Mouse (Mus musculus): ENCODE measurements around the gene Adcy2. TPM values are rescaled to one million over a fixed set of nuclear protein-coding genes. Genes with fewer than 3 reads are reported as not detected.

Gene Adcy2
- total RNA-seq, 2 experiments from 2014 or later, result 2.0 to 3.7 TPM

DNA sequence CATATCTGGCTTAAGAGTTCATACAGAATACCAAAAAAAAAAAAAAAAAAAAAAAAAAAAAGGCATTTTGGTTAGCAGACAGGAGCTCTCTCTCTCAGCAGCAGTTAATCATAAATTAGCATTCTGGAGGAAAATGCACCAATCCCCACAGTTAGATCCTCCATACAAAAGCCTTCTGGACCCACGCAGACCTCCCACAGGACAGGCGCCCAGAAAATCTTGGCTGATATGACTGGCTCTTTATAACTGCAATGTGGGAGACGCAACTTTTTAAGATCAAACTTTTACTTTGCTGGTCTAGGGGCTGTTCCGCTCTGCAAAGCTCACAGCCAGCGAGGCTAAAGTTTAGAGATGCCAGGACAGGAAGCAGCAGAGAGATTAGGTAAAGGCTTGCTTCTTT, 37.8 kb downstream of the Adcy2 start:
- no peak for DNase-seq

DNA sequence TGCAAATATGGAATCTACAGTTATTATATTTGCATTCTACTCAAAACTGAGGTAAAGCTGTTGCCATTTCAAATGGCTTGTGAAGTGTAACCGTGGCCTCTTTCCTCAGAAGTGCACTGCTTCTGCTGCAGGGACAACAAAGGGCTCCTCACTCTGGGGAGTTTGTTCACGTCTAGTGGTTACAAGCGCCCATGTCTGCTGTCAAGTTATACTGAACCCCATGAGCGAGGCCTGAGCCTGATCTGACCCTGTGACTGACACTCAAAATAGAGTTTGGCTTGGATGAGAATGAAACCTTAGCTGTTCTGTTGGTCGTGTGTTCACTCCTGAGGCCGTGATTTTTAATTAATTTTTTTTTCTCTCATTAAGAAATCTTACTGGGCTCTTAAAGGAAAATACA, 38.8 kb downstream of the Adcy2 start:
- DNase-seq, result no peak

DNA sequence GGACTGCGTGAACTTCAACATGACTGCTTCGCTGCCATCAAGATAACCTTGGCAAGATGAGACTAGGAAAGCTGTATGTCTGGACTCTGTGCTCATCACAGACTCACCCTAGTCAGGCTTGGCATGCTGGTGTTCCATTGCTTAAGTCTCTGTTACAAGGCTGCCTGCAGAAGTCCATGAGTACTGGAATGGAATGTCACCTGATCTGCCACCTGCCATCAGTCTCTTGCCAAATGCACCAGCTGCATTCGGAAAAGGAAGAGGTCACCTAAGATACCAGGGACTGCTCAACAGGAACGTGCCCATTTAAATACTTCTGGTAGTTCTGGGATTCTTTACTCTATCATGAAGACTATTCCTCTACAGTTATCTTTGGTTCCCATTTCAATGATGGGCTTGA, 39.9 kb downstream of the Adcy2 start:
- no peak for DNase-seq

DNA sequence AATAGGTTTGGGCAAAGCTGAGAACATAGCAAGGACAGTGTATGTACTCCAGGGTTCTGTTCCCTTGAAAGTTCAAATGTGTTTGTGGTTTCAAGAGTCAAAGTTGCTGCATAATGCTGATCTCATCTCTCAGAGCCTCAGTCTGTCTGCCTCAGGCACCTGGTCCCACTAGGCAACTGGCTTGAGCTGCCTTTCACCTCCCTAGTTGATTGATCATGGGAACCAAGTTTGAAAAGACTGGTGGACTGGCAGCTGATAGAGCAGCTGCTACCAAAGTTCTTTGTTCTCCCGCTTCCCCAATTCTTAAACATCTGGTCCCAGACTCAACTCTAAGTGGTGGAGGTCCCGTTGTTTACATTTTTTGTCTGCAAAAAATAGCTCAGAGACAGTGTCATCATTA, 56.6 kb downstream of the Adcy2 start:
- no peak for DNase-seq

DNA sequence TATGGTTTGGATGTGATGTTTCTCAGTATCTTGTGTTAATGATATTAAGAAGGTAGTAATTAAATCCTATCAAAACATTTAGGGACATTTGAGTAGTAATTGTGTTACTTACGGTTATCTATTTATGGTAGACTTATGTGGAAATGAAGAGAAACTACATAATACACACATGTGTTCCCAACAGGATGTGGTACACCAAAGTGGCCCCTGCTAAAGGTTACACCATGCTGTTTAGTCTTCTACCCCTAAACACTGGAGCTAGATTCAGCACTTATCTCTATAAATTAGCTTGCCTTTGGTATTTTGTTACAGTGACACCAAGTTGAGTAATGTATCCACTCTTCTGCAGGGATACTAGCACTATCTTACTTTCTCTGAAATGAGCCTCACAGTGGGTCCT, 57.9 kb downstream of the Adcy2 start:
- no peak for DNase-seq

DNA sequence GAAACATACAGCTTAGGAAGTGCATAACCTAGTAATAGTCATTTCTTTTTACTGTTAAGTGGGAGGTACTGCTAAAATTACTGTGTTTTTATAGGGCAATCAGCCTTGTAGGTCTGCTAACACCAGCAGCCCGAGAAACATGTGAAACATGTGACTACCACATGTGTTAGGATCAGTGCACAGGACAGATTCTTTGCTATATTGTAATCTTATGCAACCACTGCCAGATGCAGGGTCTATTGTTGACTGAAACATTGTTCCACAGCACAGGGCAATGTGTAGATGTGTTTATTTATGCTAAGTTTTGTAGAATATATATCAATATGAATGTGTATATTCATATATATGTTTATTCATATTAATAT, 67.1 kb downstream of the Adcy2 start:
- no peak for DNase-seq

DNA sequence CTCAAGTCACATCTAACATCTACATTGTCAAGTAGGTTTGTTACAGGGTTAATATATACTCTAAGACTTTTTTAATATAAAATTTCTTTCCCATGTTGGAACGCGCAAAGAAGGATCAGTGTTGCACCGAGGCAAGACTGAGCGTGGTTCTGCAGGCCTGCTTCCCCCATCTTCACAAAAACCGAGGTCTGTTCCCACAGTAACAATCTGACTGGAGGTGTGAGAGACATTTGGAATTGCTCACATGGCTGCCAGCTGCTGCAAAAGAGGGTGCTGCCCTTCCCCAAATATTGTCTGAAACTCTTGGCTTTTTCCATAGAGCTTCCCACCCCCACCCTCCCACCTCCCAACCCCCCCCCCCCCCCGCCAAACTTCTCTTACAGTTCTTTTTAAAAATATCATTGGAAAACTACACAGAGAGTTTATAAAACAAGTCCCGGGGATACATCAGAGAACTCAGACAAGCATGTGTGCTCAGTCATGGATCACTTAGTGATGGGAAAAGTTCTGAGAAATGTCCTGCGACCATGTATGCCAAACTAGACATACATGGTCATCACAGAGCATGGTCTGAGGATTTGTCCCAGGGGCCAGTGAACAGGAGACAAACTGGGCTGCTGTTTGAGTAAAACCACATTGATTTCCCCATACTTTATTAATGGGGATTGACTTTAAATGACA, 67.6 kb downstream of the Adcy2 start:
- DNase-seq, result no peak

DNA sequence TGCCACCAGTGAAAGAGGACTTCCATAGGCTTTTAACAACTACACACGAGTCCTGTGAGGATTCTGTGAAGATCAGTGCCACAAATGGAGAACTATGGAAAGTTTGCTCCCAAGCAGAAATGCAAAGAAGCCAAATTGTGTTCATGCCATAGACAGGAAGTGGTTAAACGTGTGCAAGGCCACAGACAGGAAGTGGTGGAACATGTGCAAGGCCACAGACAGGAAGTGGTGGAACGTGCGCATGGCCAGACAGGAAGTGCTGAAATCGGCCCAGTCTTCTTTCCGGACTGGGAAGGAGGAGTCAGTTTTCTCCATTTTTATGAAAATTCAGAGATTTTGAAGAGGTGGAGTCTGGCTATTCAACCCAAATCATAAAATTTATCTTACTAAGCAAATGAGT, 70.9 kb downstream of the Adcy2 start:
- DNase-seq, result no peak

DNA sequence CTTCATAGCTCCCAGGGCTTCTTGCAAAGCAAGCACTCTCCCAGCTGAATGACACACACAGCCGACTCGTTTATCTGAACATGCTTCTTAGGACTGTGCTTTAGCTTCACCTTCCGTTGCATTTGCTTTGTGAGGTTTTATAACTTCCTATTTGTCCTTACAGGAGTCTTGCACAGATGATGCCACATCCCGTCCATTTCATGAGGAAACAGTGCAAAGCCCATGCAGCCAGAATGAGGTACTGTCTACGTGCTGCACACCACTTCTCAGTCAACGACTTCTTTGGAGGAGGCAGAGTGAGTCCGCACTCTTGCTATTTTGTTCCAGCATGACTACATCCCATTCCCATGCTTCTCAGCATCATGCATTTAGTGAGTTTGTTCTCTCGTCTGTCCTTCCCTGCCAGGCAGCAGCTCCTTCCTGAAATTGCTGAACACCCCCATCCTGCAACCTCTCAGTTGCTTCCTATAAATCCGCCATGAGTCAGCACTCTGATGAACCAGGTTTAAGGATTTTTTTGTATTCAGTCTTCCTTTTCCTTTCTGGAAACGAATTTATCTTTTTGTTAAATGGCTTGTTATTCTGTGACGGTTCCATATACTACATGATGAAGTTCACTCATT, 85.6 kb downstream of the Adcy2 start:
- DNase-seq, result no peak

DNA sequence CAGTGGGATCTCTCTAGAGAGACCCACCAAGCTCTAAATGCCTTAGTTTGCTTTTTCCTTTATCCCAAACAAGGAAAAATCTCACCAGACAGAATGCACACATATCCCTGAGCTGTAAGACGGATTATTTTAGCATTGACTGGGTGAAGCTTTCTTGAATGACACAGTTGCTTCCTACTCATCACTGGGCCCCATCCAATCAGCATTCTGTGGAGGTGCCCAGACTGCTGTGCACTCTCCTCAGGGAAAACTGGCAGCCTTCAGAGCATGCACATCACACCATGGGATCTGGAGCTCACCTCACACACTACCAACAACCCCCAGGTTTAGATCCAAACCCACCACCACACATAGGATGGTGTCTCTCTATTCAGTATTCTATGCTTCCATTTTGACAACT, 92.7 kb downstream of the Adcy2 start:
- DNase-seq, result no peak

DNA sequence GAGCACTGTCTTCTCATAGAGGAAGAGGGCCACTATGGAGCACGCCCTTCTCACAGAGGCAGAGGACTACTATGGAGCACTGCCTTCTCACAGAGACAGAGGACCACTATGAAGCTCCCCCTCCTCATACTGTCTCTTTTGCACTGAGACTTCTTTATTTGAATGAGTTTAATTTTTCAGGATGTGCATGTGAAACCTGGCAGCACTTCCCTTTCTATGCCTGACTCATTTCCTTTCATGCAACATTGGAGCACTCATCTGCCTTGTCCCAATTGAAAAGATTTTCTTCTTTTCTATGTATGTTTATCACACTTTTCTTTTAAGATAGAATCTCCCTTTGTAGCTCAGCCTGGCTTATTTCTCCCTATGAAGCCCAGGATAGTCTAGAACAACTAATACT, 96.6 kb downstream of the Adcy2 start:
- no peak for DNase-seq

DNA sequence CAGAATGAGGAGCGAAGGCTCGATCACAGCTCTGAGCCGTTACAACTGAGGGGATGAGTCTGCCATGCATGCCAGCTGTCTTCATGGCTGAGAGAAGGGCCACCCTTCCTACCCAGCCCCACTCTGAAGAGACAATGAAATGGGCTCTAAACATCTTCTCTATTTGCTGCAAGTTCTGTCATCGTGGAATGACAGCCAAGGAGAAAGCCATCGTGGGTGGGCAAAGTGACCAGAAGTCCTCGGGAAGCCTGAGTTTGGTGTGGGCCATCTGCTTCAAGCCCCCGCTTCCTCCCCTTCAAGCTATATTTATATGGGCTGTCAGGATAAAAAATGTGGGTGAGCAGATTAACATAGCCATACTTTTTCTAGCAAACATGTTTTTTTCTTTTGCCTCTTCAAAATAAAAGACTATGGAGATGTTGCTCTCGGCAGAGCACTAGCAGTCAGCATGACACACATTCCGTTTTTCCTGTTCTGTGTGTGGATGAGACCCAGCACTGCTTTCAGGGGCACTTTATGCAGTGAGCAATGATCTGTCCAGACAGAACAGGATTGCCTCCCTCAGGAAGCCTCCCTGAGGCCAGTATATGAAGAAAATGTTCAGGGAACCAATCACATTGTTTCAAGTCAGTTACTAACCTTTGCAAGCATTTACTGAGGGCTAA, 109.3 kb downstream of the Adcy2 start:
- DNase-seq, result no peak

DNA sequence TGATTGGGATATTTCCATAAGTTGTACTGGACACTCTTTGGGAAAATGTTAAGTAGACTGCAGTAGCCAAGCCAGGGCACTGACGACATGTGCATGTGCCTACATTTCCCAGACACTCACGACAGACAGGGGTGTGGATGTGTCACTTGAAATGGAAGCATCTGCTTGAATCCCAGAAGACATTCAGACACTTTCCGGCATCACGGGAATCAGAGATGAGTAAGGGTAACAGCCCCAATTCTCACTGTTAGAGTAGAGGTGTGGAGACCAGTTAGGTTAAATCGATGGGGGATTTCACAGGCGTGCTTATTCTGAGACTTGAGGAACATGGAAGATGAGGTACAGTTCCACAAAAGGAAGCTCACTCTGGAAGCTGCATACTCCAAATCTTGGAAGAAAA, 130.6 kb downstream of the Adcy2 start:
- no peak for DNase-seq

DNA sequence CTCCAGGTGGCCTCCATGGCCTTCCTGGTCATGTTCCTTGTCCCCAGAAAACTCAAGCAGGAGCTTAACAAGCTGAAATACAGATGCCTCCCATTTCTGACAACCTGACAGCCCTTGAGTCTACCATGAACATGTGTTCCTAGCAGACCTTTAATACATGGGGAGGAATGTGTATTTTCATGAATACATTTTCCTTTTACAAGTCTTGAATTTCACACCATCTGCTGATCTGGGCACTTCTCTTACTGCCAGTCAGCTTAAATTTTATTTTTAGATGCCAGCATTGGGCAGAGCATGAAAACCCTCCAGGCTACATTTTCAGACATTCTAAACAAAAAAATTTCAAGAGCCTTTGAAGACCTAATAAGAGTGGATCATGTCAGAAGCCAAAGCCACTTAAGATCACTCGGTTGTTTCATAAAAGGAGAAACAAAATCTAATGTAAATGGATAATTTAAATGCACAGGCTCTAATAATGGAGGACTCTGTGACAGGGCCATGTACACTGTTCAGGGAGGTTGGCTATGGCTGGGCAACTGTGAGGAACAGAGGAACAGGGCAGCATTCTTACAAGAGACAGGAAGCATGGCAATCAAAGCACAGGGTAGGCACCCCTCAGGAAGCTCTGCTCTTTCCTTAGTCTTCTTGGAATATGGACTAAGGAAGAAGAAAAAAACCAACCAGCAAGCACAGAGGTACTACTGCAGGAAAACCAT, 131.2 kb downstream of the Adcy2 start:
- no peak for DNase-seq

DNA sequence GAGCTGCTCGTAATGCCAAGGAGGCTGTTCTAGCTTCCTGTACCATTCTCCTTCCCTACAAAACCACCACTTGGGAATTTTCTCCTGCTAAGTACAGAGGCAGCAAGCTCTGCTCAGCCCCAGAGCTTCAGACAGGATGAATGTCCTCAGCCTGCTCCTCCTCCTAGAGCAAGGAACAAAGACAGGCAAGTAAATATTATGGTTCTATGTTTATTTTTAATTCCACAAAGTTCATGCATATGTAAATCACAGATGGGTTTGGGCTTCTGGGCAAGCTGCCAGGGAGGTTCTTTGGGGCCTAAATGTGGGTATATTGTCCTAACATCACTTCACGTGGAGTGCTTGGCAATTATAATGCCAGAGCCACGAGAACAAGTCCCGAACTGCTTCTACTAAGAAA, 139.3 kb downstream of the Adcy2 start:
- no peak for DNase-seq

DNA sequence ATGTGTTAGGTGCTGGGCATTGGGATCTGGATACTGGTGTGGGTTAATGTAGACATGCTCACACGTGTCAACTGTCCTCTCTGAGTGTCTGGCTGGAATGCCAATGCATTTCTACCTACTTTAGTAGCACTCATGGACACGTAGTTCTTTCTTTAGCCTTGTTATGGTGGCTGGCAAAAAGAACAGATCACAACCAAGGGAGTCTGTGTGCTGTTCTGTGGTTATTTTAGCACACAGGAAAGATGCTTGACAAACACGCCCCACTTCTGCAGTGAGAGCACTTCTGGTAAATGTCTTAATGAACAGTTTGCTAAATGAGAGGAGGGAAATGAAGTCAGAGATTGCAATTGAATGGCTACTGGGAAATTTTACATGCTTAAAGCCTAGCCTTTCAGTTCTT, 151.1 kb downstream of the Adcy2 start:
- no peak for DNase-seq

DNA sequence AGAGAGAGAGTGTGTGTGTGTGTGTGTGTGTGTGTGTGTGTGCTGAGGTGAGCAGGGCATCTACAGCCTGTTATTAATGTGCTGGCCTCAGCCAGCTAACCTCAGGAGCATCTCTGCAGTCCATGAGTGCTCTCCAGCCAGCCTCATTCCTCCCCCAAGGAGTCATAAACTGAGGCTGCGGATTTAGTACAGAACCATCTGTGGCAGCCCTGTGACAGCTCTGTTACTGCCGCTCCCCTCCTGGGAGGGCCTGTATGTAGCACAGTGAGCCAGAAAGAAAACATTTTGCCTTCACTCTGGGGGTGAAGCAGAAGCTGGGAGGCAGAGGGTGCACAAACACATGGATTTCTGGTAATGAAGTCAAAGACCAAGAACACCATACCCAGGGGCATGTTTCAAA, 159.8 kb downstream of the Adcy2 start:
- no peak for DNase-seq

DNA sequence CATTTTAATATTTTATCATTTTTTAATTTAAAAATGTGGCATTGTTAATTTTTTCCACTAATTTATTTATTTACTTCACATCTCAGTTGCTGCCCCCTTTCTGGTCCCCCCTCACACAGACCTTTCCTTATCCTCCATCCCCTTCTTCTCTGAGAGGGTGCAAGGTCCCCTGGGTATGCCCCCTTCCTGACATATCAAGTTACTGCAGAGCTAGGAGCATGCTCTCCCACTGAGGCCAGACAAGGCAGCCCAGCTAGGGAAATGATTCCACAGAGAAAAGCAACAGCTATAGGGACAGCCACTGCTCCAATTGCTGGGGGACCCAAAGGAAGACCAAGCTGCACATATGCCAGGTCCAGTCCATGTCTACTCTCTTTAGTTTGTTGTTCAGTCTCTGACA, 163.2 kb downstream of the Adcy2 start:
- no peak for DNase-seq

DNA sequence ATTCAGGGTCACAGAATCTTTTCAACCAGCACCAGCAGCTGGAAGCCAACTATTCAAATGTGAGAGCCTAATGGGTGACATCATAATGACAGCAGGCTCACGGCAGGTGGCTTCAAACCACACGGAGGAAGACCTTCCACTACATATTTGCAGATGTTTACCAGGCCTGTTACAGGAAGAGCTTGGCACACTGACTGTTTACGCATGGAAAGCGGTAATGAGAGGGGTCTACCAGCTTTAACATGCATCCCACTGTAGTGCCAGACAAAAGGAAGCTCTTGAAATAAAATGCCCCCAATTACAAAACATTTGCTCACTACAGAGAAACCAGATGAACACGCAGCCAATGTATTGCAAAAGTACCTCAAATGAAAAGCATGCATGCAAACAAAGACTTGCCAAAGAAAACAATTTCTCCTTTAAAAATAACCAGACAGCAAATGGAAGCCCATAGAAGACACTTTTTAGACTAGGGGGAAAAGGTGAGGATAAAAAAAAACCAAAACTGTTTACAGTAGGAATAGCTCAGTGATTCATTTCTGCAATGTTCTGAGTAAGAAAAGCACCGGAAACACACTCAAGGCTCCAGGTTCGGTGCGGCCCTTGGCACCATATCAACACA, 163.8 kb downstream of the Adcy2 start:
- no peak for DNase-seq

DNA sequence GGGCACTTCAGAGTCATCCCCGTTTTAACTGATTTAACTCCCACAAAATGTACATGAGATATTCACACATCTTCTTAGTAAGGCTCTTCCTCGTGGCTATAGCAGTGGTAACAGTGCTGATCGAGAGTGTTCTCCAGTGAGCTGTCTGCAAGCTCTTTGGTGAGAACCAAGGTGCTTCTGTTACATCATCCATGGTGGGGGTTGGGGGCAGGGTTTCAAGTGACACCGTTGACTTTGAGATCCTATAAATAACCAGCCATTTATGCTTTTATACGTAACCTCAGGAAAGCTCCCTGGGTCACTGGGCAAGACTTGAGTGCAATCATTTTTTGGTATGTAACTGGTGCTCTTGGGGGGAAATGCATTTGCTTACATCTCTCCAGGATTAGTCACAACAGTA, 167.2 kb downstream of the Adcy2 start:
- no peak for DNase-seq

DNA sequence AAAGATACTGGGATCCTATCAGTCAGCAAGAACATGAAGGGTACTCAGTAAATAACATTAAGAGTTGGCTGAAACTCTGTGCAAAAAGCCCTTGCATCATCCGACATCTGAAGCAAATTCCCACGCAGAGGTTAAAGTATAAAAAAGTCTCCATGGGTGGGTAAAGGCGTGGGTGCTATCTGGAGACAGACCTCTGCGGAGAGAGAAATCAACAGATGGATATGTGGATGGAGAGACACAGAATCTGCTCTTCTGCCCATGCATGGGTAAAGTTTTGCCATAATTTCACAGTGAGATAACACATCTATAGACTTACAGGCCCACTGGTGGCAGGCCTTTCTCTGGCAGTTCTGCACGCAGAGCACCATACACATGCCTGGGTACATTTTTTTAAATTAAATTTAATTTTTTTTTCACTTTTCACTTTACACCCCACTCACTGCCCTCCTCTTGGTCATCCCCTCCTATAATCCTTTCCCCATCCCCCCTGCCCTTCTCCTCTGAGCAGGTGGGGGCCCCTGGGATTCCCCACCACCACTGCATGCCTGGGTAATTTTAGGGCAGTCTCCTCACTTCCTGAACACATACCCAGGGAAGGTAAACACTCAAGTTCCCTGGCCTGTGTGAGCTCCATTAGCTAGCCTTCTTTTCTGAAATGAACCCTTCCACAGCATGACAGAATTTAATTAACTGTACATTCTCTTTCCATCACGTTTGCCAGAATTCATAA, 169.1 kb downstream of the Adcy2 start:
- no peak for DNase-seq

DNA sequence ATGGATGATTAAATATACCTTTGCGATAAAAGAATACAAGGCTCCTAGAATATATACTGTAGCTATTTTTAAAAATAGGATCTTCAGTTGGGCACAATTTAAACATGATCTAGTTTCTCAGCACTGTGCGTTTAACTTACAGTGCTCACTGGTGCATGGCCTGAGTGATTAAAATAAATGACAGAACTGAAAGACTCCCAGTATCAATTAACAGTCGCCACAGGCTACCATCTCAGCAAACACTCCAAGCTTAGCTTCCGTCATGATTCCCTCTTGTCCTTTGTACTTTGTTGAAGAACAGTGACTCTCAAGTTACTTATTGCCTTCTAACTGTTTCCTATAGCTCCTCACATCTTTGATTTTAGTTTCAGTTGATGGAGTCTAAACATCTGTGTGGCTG, 170.9 kb downstream of the Adcy2 start:
- DNase-seq, result no peak
